Mouse (Mus musculus) forebrain, embryonic 11.5 days (tissue): ENCODE measurements around the gene Rps3a1. TPM values are rescaled to one million over a fixed set of nuclear protein-coding genes. Genes with fewer than 3 reads are reported as not detected.
A peak's percentile ranks its signal among the peaks of the same experiment; 100 is the strongest.

Experiments used
- ATAC-seq: fragments of 200-750 bp; cut with Nextera tagmentation; replicated peaks from 2 replicates; pipeline ENCODE4 v1.8.0; 2017; ENCODE audit warnings: moderate TSS enrichment; ENCODE audit not compliant: low FRiP score
- DNase-seq: peaks from one replicate; pipeline ENCODE4 v3.0.0-alpha.2; 2017; ENCODE audit warnings: low spot score
- H3K27ac ChIP-seq: fragments of 300-500 bp; sonication (generic); 2 replicates; pipeline ENCODE4 v1.5.1; 2014; ENCODE audit warnings: low read depth, low read length
- H3K27me3 ChIP-seq: fragments of 300-500 bp; sonication (generic); 2 replicates; pipeline ENCODE4 v1.6.1; 2014; ENCODE audit warnings: mild to moderate bottlenecking, low read length, mixed read lengths; ENCODE audit not compliant: control insufficient read depth, insufficient read depth
- H3K36me3 ChIP-seq: fragments of 300-500 bp; sonication (generic); 2 replicates; pipeline ENCODE4 v1.6.1; 2014; ENCODE audit warnings: mild to moderate bottlenecking, low read length, moderate library complexity, mixed read lengths; ENCODE audit not compliant: control insufficient read depth, insufficient read depth
- H3K4me1 ChIP-seq: fragments of 300-500 bp; sonication (generic); replicated peaks from 2 replicates; pipeline ENCODE4 v1.6.1; 2014; ENCODE audit warnings: low read length, mixed read lengths; ENCODE audit not compliant: control insufficient read depth, insufficient read depth
- H3K4me2 ChIP-seq: fragments of 300-500 bp; sonication (generic); 2 replicates; pipeline ENCODE4 v1.6.1; 2014; ENCODE audit warnings: low read depth, mild to moderate bottlenecking, low read length, moderate library complexity, mixed read lengths; ENCODE audit not compliant: severe bottlenecking
- H3K4me3 ChIP-seq: fragments of 300-500 bp; sonication (generic); 2 replicates; pipeline ENCODE4 v1.5.1; 2014; ENCODE audit warnings: low read depth, low read length
- H3K9ac ChIP-seq: fragments of 300-500 bp; sonication (generic); 2 replicates; pipeline ENCODE4 v1.6.1; 2014; ENCODE audit warnings: low read length
- H3K9me3 ChIP-seq: fragments of 300-500 bp; sonication (generic); 2 replicates; pipeline ENCODE4 v1.6.1; 2016; ENCODE audit warnings: low read length, mixed read lengths; ENCODE audit not compliant: control insufficient read depth
- WGBS: fragments of 180-500 bp; shearing (Covaris S2); extraction: QIAGEN DNeasy Blood & Tissue Kit; methylation state at CpG from one replicate; pipeline ENCODE4 v1.1.7; 2014; 5-methylcytosine and 5-hydroxymethylcytosine counted together
- polyA plus RNA-seq: library from polyadenylated mRNA; unstranded; fragments of >200 nt; fragmentation: Nextera tagmentation; extraction: Ambion mirVana; gene quantifications from 2 replicates; pipeline ENCODE4 v1.2.1, GENCODE M21; 2014

The Rps3a1 gene
- polyA plus RNA-seq, 1 experiment from 2014 or later, result 1,071 TPM

DNA sequence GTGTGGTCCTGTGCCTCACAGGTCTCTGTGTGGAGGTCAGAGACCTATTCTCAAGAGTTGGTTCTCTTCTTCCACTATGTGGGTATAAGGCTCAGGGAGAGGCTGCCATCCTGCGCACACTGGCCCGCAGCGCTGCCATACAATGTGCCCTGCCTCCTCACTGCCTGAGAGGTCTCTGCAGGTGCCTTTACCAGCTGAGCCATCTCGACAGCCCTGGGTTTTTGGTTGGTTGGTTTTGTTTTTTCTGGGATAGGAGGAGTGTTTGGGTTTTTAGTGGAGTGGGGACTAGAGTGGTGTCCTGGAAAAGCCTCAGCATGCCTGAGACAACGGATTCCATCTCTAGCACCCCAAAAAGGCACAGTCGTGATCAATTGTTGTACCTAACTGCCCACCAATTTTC is 841 bp upstream of the Rps3a1 start:
- H3K9ac ChIP-seq, result no peak overlapping the region
- DNase-seq (no peak), ATAC-seq (no peak)
- H3K4me3 ChIP-seq, result no peak overlapping the region
- 84% methylated on average over 6 of the region's 6 CpGs for WGBS
- H3K36me3 ChIP-seq, result peaks cover 7% of the 10 kb centered on the region; the same call in 1 of the 2 replicates
- H3K4me1 ChIP-seq, result peaks cover 5% of the 10 kb centered on the region
- no peak overlapping the region for H3K27ac ChIP-seq
- no peak overlapping the region for H3K4me2 ChIP-seq
- no peaks in the 10 kb centered on the region for H3K27me3 ChIP-seq
- H3K9me3 ChIP-seq, result no peaks in the 10 kb centered on the region

DNA sequence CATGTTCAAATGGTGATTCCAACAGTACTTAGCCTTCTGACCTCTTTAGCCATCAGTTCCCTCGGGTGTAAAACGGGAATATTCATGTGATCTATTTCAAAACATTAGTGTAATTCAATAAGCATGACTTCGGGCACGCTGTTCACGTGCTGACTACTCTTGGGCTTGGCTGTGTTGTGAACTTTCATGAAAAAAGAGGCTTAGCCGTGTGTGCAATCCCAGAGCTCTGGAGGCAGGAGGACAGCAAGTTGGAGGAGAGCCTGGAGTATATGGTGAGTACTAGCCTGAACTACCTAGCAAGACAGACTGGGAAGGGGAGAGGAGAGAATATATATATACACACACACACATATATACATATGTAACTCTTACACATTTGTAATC is 424 bp upstream of the Rps3a1 start:
- no peak for DNase-seq
- Histone ChIP-seq H3K9me3 (no peaks in the 10 kb centered on the region), H3K36me3 (peaks cover 9% of the 10 kb centered on the region; the same call in 1 of the 2 replicates), H3K27ac (no peak overlapping the region), H3K4me3 (peak overlapping the region; percentile 5; the same call in 1 of the 2 replicates), H3K27me3 (no peaks in the 10 kb centered on the region), H3K9ac (peak overlapping the region; percentile 39; the same call in 1 of the 2 replicates), H3K4me1 (peaks cover 5% of the 10 kb centered on the region), H3K4me2 (peak overlapping the region; percentile 33; the same call in 1 of the 2 replicates)
- peak; percentile 31 for ATAC-seq
- 35% methylated on average over 6 of the region's 6 CpGs for WGBS

DNA sequence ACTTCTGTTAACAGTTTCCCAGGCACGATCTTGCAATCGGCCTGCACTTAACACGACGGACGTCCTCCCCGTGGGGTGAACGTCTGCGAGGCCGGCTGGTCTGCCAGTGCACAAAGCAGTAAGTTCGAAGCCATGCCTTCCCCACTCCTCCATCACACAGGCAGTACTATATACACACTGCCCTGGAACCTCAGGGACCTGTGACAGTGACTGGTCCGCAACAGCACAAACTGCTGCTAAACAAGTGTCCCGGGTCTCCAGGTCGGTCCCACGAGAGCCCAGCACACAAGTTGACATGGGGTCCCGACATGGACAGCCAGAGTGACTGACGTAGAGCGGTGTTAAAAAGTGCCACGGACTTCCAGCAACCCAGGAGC is 628 bp downstream of the Rps3a1 start:
- DNase-seq (no peak), ATAC-seq (no peak; the same call in 1 of the 2 replicates)
- Histone ChIP-seq H3K9ac (peak overlapping the region; percentile 99), H3K9me3 (no peaks in the 10 kb centered on the region), H3K27me3 (no peaks in the 10 kb centered on the region), H3K27ac (peak overlapping the region; percentile 70), H3K36me3 (peaks cover 13% of the 10 kb centered on the region; the same call in 1 of the 2 replicates), H3K4me3 (peak overlapping the region; percentile 94), H3K4me1 (peaks cover 5% of the 10 kb centered on the region), H3K4me2 (peak overlapping the region; percentile 57)
- WGBS, result 2% methylated on average over 18 of the region's 18 CpGs

DNA sequence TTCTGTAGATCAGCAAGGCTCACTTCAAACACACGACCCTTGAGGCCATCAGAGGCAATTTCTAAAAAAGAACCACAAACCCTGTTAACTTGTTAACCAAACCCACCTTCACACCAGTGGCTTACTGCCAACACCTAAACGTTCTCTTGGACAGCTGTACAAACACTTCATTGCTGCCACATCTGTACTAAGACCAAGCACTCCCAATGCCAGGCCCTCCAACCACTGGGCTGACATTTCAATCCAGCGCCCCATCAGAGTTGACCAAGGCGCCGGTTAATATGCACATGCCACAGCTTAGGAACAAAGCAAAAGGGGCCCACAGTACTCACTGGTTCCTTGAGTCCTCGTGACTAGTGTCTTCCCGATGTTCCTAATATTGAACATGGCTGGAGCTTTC is 1.1 kb downstream of the Rps3a1 start:
- Histone ChIP-seq H3K36me3 (peaks cover 14% of the 10 kb centered on the region; the same call in 1 of the 2 replicates), H3K27me3 (no peaks in the 10 kb centered on the region), H3K9me3 (no peaks in the 10 kb centered on the region), H3K4me2 (peak overlapping the region; percentile 57), H3K4me1 (peaks cover 5% of the 10 kb centered on the region), H3K4me3 (peak overlapping the region; percentile 94), H3K27ac (no peak overlapping the region), H3K9ac (peak overlapping the region; percentile 99)
- ATAC-seq, result 0 out of 2 replicates have a peak, but pooled peaks have one; percentile 8
- WGBS, result 23% methylated on average over 7 of the region's 7 CpGs
- DNase-seq, result no peak

DNA sequence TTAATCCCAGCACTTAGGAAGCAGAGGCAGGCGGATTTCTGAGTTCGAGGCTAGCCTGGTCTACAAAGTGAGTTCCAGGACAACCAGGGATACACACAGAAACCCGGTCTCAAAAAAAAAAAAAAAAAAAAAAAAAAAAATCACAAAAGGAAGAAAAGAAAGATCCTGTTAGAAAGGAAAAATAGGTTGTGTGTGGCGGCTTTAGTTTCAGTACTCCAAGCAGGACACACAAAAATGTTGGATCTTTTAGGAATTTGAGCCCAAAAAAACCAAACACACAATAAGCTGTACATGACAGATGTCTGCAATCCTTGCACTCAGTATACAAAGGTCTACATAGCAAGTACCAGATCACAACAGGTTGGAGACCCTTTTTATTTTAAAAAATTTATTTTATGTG is 2.8 kb downstream of the Rps3a1 start:
- Histone ChIP-seq H3K9me3 (no peaks in the 10 kb centered on the region), H3K9ac (no peak overlapping the region), H3K4me2 (no peak overlapping the region), H3K4me1 (peaks cover 5% of the 10 kb centered on the region), H3K27ac (no peak overlapping the region), H3K27me3 (no peaks in the 10 kb centered on the region), H3K36me3 (peaks cover 17% of the 10 kb centered on the region; the same call in 1 of the 2 replicates), H3K4me3 (no peak overlapping the region)
- DNase-seq (no peak), ATAC-seq (no peak)
- WGBS, result 88% methylated on average over 4 of the region's 4 CpGs

DNA sequence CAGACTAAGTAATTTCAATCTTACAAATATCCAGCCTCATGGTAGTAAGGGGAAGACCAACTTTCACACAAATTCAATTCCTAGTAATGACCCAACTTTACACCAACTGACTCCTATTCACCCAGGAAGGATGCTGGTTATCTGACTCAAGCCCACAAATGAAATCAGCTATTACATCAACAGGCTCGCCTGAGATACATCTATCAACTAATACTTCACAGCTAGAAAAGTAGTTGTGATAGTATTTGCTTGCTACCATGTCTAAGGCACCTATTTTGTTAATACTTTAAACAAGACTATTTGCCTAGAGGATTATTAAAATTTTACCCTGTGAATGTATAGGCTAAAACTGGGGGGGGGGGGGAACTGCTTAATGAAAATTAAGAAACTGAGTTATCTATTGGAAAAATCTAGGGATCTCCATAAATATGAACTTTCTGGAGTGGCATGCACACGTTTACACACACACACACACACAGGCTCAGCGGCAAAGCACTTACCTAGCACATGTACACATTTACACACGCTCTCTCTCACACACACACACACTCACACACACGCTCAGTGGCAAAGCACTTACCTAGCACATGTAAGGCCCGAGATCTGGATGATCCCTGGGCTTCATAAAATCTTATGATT is 5.4 kb downstream of the Rps3a1 start:
- H3K9me3 ChIP-seq, result no peaks in the 10 kb centered on the region
- no peak overlapping the region for H3K9ac ChIP-seq
- H3K4me1 ChIP-seq, result peaks cover 5% of the 10 kb centered on the region
- H3K4me2 ChIP-seq, result no peak overlapping the region
- DNase-seq, result no peak
- WGBS, result 95% methylated on average over 6 of the region's 6 CpGs
- H3K36me3 ChIP-seq, result peaks cover 17% of the 10 kb centered on the region; the same call in 1 of the 2 replicates
- no peak for ATAC-seq
- no peak overlapping the region for H3K27ac ChIP-seq
- no peaks in the 10 kb centered on the region for H3K27me3 ChIP-seq
- H3K4me3 ChIP-seq, result no peak overlapping the region

DNA sequence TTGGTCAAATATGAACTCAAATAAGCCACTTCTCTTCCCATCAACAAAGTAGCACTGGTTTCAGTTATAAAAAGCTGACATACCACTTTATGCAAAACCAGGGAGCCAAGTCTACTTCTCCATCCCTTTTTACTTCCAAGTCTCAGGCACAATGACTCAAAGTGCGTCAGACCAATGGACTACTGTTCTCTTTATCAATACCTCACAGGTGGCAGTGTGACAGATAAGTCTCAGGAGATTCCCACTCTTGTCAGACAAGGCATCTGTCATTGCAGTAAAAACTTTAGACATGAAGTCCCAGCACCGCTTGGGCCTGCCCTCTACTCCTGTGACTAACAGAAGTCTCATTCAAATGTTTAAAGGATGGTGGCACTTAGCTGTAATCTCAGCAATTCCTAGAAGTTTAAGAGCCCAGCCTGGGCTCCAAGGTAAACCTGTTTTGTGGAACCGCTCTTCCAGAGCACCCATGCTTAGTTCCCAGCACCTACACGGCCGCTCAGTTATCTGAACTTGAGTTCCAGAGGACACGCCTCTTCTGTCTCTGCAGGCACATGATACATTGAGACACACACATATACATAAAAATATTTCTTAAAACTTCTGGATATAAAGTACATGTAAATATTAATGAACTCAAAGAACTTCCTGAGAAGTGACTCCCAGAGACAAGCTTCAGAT is 6.5 kb downstream of the Rps3a1 start:
- no peak for ATAC-seq
- Histone ChIP-seq H3K27me3 (no peaks in the 10 kb centered on the region), H3K36me3 (peaks cover 16% of the 10 kb centered on the region; the same call in 1 of the 2 replicates), H3K9ac (no peak overlapping the region), H3K4me1 (peaks cover 5% of the 10 kb centered on the region), H3K4me3 (no peak overlapping the region), H3K9me3 (no peaks in the 10 kb centered on the region), H3K4me2 (no peak overlapping the region), H3K27ac (no peak overlapping the region)
- WGBS, result 89% methylated on average over 6 of the region's 6 CpGs
- DNase-seq, result no peak

DNA sequence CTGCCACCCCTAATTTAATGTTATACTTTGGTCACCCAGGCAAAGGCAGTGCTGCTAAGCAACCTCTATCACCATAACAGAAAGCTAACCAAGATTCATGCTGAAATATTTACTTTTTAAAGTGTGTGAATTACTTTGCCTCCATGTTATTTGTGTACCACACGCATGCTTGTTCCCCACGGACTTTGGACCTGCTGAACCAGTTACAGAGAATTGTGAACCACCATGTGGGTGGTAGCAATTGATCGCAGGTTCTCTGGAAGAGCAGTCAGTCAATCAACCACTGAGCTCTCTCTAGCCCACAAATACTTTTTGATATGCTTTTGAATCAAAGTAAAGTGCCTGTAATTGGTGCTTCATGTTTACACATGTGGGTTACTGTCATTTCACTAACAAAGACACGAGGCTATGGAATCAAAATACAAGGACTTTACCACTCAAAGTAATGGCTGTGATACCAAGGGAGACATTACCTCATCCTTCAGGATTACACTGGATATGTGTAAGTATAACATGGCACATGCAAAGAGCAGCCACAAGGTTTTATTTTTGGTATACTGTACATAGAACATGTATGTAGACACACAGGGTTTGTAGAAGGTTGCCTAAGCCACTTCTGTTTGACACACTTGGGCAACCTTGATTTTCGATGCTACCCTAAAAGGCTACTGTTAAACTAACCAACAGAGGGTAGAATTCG is 7.4 kb downstream of the Rps3a1 start:
- DNase-seq (no peak), ATAC-seq (no peak)
- Histone ChIP-seq H3K4me3 (no peak overlapping the region), H3K27ac (no peak overlapping the region), H3K9me3 (no peaks in the 10 kb centered on the region), H3K27me3 (no peaks in the 10 kb centered on the region), H3K36me3 (peaks cover 10% of the 10 kb centered on the region; the same call in 1 of the 2 replicates), H3K4me1 (no peaks in the 10 kb centered on the region), H3K9ac (no peak overlapping the region), H3K4me2 (no peak overlapping the region)
- 92% methylated on average over 6 of the region's 6 CpGs for WGBS
